Mouse (Mus musculus): ENCODE data around the gene Syt2.

- TF ChIP-seq CTCF (IDR thresholded peaks at IDR 0.05; ENCODE audit: borderline replicate concordance, extremely low read depth, insufficient read depth, insufficient read length) (no peak), POLR2A (IDR thresholded peaks at IDR 0.05; ENCODE audit: borderline replicate concordance, extremely low read depth, insufficient read depth, insufficient read length, poor library complexity, severe bottlenecking) (no peak)
Observed at GRCm38 (mm10) chr1:134763776-134764438, 117.4 kb downstream of the Syt2 start.

All from brain, embryonic 14.5 days (tissue).